Mouse (Mus musculus) CH12.LX (cell line): ENCODE results near the gene Cma1. TPM values are rescaled to one million over a fixed set of nuclear protein-coding genes. Genes with fewer than 3 reads are reported as not detected.

Source experiments
- DNase-seq: peaks from one replicate; pipeline ENCODE4 v3.0.0-alpha.2; 2013; ENCODE audit errors: extremely low read depth
- H3K27ac ChIP-seq: 2 replicates; pipeline ENCODE4 v1.5.1; 2012; ENCODE audit warnings: low read depth, mild to moderate bottlenecking, control low read depth, moderate library complexity; ENCODE audit not compliant: insufficient read depth
- H3K27me3 ChIP-seq: replicated peaks from 2 replicates; pipeline ENCODE3; 2012; ENCODE audit warnings: inconsistent platforms
- H3K36me3 ChIP-seq, 2 experiments: replicated peaks in 1 of 2; 2 replicates each; pipeline versions ENCODE3 to v1.6.1; 2012; ENCODE audit warnings: inconsistent platforms in 1 of 2, low read length in 1 of 2, mild to moderate bottlenecking in 1 of 2, mixed read lengths in 1 of 2, moderate library complexity in 1 of 2; ENCODE audit not compliant: control insufficient read depth in 1 of 2, insufficient read depth in 1 of 2
- H3K4me1 ChIP-seq, 2 experiments: 2 replicates each; pipeline ENCODE4 v1.6.1; 2012; ENCODE audit warnings: inconsistent platforms in 1 of 2, moderate library complexity in 1 of 2; ENCODE audit not compliant: insufficient read depth in 2 of 2, control insufficient read depth in 1 of 2
- H3K4me2 ChIP-seq: 2 replicates; pipeline ENCODE4 v1.6.1; 2012; ENCODE audit warnings: low read depth, mild to moderate bottlenecking, control low read depth; ENCODE audit not compliant: poor library complexity, insufficient read depth, severe bottlenecking
- H3K4me3 ChIP-seq, 3 experiments: fragments of 150-350 bp in 1 of 3; sonication (generic) in 1 of 3; replicated peaks in 1 of 3; 2 replicates each; pipeline versions ENCODE3 to v1.5.1; 2011 to 2012; ENCODE audit warnings: low read depth in 2 of 3, low read length in 2 of 3, mild to moderate bottlenecking in 2 of 3, moderate library complexity in 2 of 3, control low read depth in 1 of 3, improper control_type of control experiment in 1 of 3, inconsistent platforms in 1 of 3, mixed read lengths in 1 of 3; ENCODE audit not compliant: poor library complexity in 1 of 3
- H3K79me2 ChIP-seq: replicated peaks from 2 replicates; pipeline ENCODE4 v1.6.1; 2012; ENCODE audit warnings: mild to moderate bottlenecking, moderate library complexity; ENCODE audit not compliant: control insufficient read depth, poor library complexity, insufficient read depth, severe bottlenecking; ENCODE audit errors: extremely low read depth
- H3K9ac ChIP-seq: 2 replicates; pipeline ENCODE4 v1.6.1; 2012; ENCODE audit warnings: low read depth, mild to moderate bottlenecking, control low read depth, moderate library complexity; ENCODE audit not compliant: insufficient read depth
- H3K9me3 ChIP-seq: replicated peaks from 2 replicates; pipeline ENCODE3; 2012; ENCODE audit warnings: low read length, inconsistent platforms, mixed read lengths
- BHLHE40 ChIP-seq: IDR thresholded peaks from 2 replicates; pipeline ENCODE4 v1.6.1; 2011; ENCODE audit warnings: mild to moderate bottlenecking, low read depth, low read length, improper control_type of control experiment
- CHD1 ChIP-seq: IDR thresholded peaks from 2 replicates; pipeline ENCODE4 v1.6.1; 2012; ENCODE audit warnings: low read depth, low read length, improper control_type of control experiment, inconsistent platforms
- CHD2 ChIP-seq: IDR thresholded peaks from 2 replicates; pipeline ENCODE4 v1.6.1; 2011; ENCODE audit warnings: low read length, improper control_type of control experiment
- CTCF ChIP-seq, 2 experiments: IDR thresholded peaks in 1 of 2; conservative IDR thresholded peaks in 1 of 2; 2 replicates each; pipeline ENCODE4 v1.5.1; 2011 to 2012; ENCODE audit warnings: low read depth in 2 of 2, low read length in 2 of 2, improper control_type of control experiment in 1 of 2, inconsistent platforms in 1 of 2, mild to moderate bottlenecking in 1 of 2, moderate library complexity in 1 of 2
- E2F4 ChIP-seq: IDR thresholded peaks from 2 replicates; pipeline ENCODE4 v1.6.1; 2011; ENCODE audit warnings: low read depth, low read length, improper control_type of control experiment; ENCODE audit not compliant: insufficient replicate concordance
- EP300 ChIP-seq: IDR thresholded peaks from 2 replicates; pipeline ENCODE4 v1.6.1; 2011; ENCODE audit warnings: low read length, improper control_type of control experiment
- HCFC1 ChIP-seq: IDR thresholded peaks from 2 replicates; pipeline ENCODE4 v1.6.1; 2012; ENCODE audit warnings: low read depth, mild to moderate bottlenecking, inconsistent platforms, low read length, improper control_type of control experiment
- IRF4 ChIP-seq: IDR thresholded peaks from 2 replicates; pipeline ENCODE4 v1.6.1; 2014; ENCODE audit warnings: low read depth, mild to moderate bottlenecking, inconsistent platforms, low read length, improper control_type of control experiment
- KAT2A ChIP-seq: IDR thresholded peaks from 2 replicates; pipeline ENCODE4 v1.6.1; 2012; ENCODE audit warnings: low read length, improper control_type of control experiment, inconsistent platforms; ENCODE audit not compliant: insufficient replicate concordance
- MAFK ChIP-seq: IDR thresholded peaks from 2 replicates; pipeline ENCODE4 v1.6.1; 2011; ENCODE audit warnings: low read length, improper control_type of control experiment; ENCODE audit not compliant: insufficient replicate concordance
- MAZ ChIP-seq: IDR thresholded peaks from 2 replicates; pipeline ENCODE4 v1.6.1; 2012; ENCODE audit warnings: low read depth, mild to moderate bottlenecking, inconsistent platforms, low read length, improper control_type of control experiment, moderate library complexity
- MEF2A ChIP-seq: IDR thresholded peaks from 2 replicates; pipeline ENCODE4 v1.6.1; 2014; ENCODE audit warnings: low read depth, mild to moderate bottlenecking, inconsistent platforms, low read length, improper control_type of control experiment, borderline replicate concordance
- MXI1 ChIP-seq: IDR thresholded peaks from 2 replicates; pipeline ENCODE4 v1.6.1; 2011; ENCODE audit warnings: mild to moderate bottlenecking, low read depth, low read length, improper control_type of control experiment
- MYC ChIP-seq: IDR thresholded peaks from 2 replicates; pipeline ENCODE4 v1.6.1; 2011; ENCODE audit warnings: low read depth, mild to moderate bottlenecking, improper control_type of control experiment, low read length
- NRF1 ChIP-seq: IDR thresholded peaks from 2 replicates; pipeline ENCODE4 v1.6.1; 2014; ENCODE audit warnings: low read depth, mild to moderate bottlenecking, inconsistent platforms, low read length, improper control_type of control experiment, moderate library complexity
- POLR2AphosphoS2 ChIP-seq: IDR thresholded peaks from 2 replicates; pipeline ENCODE4 v1.6.1; 2011; ENCODE audit warnings: low read depth, low read length, improper control_type of control experiment
- RCOR1 ChIP-seq: conservative IDR thresholded peaks from 2 replicates; pipeline ENCODE4 v1.6.1; 2012; ENCODE audit warnings: low read depth, mild to moderate bottlenecking, inconsistent platforms, low read length, improper control_type of control experiment
- SIN3A ChIP-seq: IDR thresholded peaks from 2 replicates; pipeline ENCODE4 v1.6.1; 2012; ENCODE audit warnings: low read length, improper control_type of control experiment, inconsistent platforms
- TBP ChIP-seq: conservative IDR thresholded peaks from 2 replicates; pipeline ENCODE4 v1.6.1; 2011; ENCODE audit warnings: low read depth, low read length, improper control_type of control experiment
- TCF12 ChIP-seq: IDR thresholded peaks from 2 replicates; pipeline ENCODE4 v1.6.1; 2014; ENCODE audit warnings: low read depth, mild to moderate bottlenecking, inconsistent platforms, low read length, improper control_type of control experiment
- USF1 ChIP-seq: IDR thresholded peaks from 2 replicates; pipeline ENCODE4 v1.6.1; 2014; ENCODE audit warnings: low read depth, mild to moderate bottlenecking, inconsistent platforms, low read length, improper control_type of control experiment
- ZC3H11A ChIP-seq: IDR thresholded peaks from 2 replicates; pipeline ENCODE4 v1.6.1; 2012; ENCODE audit warnings: low read depth, mild to moderate bottlenecking, inconsistent platforms, low read length, improper control_type of control experiment
- ZKSCAN1 ChIP-seq: IDR thresholded peaks from 2 replicates; pipeline ENCODE4 v1.6.1; 2012; ENCODE audit warnings: low read depth, inconsistent platforms, low read length, improper control_type of control experiment, borderline replicate concordance
- ZMIZ1 ChIP-seq: IDR thresholded peaks from 2 replicates; pipeline ENCODE4 v1.6.1; 2012; ENCODE audit warnings: low read depth, mild to moderate bottlenecking, inconsistent platforms, low read length, improper control_type of control experiment
- ZNF384 ChIP-seq: IDR thresholded peaks from 2 replicates; pipeline ENCODE4 v1.6.1; 2012; ENCODE audit warnings: low read depth, low read length, improper control_type of control experiment, inconsistent platforms
- dilution Hi-C: fragments of 300-500 bp; cut with MboI; formaldehyde crosslinking; loops from 2 replicates; pipeline ENCODE4 v1.14.3; 2020; ENCODE audit warnings: low sequenced_read_pairs; ENCODE audit not compliant: extremely low pct_unique_long_range_greater_than_20kb, extremely low pct_ligation_motif_present
- in situ Hi-C: fragments of 300-500 bp; cut with MboI; formaldehyde crosslinking; loops from 3 replicates; pipeline ENCODE4 v1.14.3; 2019; ENCODE audit warnings: low sequenced_read_pairs, low pct_ligation_motif_present, low pct_unique_long_range_greater_than_20kb, mixed read lengths
- polyA plus RNA-seq: library from polyadenylated mRNA; unstranded; fragments of >175 nt; gene quantifications from 2 replicates; pipeline ENCODE4 v1.2.1, GENCODE M21; 2012; ENCODE audit warnings: low read depth; ENCODE audit not compliant: insufficient read length
- total RNA-seq, 2 experiments: library from RNA; depleted of rRNA; stranded (reverse); fragments of 300-350 nt in 1 of 2; fragments of >200 nt in 1 of 2; gene quantifications; 2 replicates each; pipeline ENCODE4 v1.2.3; 2012 to 2014

Cma1 gene
- total and polyA plus RNA-seq, 3 experiments: not detected

- H3K4me3 ChIP-seq: peak overlapping the region; percentile 73 to 82 (median 73)
- H3K79me2 ChIP-seq: no peaks in the 10 kb centered on the region
- H3K27me3 ChIP-seq: no peaks in the 10 kb centered on the region
- H3K9me3 ChIP-seq: no peaks in the 10 kb centered on the region
- H3K27ac ChIP-seq: peak overlapping the region; percentile 75
- peak overlapping the region; percentile 68 for H3K4me2 ChIP-seq
- no peak; the same call in 1 of the 2 replicates for TF ChIP-seq ZMIZ1
- TF ChIP-seq ZC3H11A: no peak
- TF ChIP-seq CTCF (conservative IDR thresholded peaks at IDR 0.05 in 1 of 2, IDR thresholded peaks at IDR 0.05 in 1 of 2; ENCODE audit: low read depth in 2 of 2, low read length in 2 of 2): no peak
- peak; percentile 20; the same call in 1 of the 2 replicates for TF ChIP-seq MEF2A
- TF ChIP-seq MXI1: no peak; the same call in 1 of the 2 replicates
- no peak for TF ChIP-seq ZKSCAN1
- TF ChIP-seq SIN3A: no peak; the same call in 1 of the 2 replicates
- no peak for TF ChIP-seq HCFC1
- TF ChIP-seq TBP: no peak
- no peak for TF ChIP-seq POLR2AphosphoS2
- no peak for TF ChIP-seq MYC
- TF ChIP-seq CHD1: 0 out of 2 replicates have a peak, but pooled peaks have one; percentile 22
- TF ChIP-seq BHLHE40: no peak
- TF ChIP-seq IRF4: no peak
- no peak for TF ChIP-seq USF1
- no peak for TF ChIP-seq CHD2
- TF ChIP-seq NRF1: no peak
- TF ChIP-seq RCOR1: no peak
- TF ChIP-seq EP300: no peak
- TF ChIP-seq E2F4: no peak
- TF ChIP-seq MAFK: no peak
- no peak for TF ChIP-seq KAT2A
- TF ChIP-seq ZNF384: no peak
- no peak for TF ChIP-seq MAZ
- 0 out of 2 replicates have a peak, but pooled peaks have one; percentile 3 for TF ChIP-seq TCF12
- DNase-seq: no peak
- in situ Hi-C loops: no loop called here
- H3K4me1 ChIP-seq: peaks cover 13 to 31% of the 10 kb centered on the region in 2 experiments; a peak in 3 of 4 replicates
- H3K9ac ChIP-seq: peak overlapping the region; percentile 92
- dilution Hi-C loops: no loop called here
- H3K36me3 ChIP-seq: peaks cover 28 to 36% of the 10 kb centered on the region in 2 experiments
Measured at GRCm38 (mm10) chr14:55900414-55900755, 44.1 kb downstream of the Cma1 start.
